Mouse (Mus musculus): ENCODE results near the gene Prph. TPM values are rescaled to one million over a fixed set of nuclear protein-coding genes. Genes with fewer than 3 reads are reported as not detected.
A peak's percentile ranks its signal among the peaks of the same experiment; 100 is the strongest.

Prph gene
- polyA plus RNA-seq, 1 experiment from 2014 or later, result 46.9 TPM

- no peaks in the 10 kb centered on the region for H3K9me3 ChIP-seq
- H3K36me3 ChIP-seq, result peaks cover 26% of the 10 kb centered on the region
- H3K4me2 ChIP-seq (replicated peaks), result no peak overlapping the region
- no peak overlapping the region for H3K9ac ChIP-seq
- H3K27ac ChIP-seq, result no peak overlapping the region
- no peak overlapping the region for H3K4me3 ChIP-seq (replicated peaks)
- 87% methylated on average over 16 of the region's 16 CpGs for WGBS
- H3K27me3 ChIP-seq (replicated peaks), result peaks cover 27% of the 10 kb centered on the region
- ATAC-seq, result no peak
- H3K4me1 ChIP-seq (replicated peaks), result peaks cover 22% of the 10 kb centered on the region
These were observed 27.9 kb downstream of the Prph start for GRCm38 (mm10) chr15:99082840-99083239.

DNA sequence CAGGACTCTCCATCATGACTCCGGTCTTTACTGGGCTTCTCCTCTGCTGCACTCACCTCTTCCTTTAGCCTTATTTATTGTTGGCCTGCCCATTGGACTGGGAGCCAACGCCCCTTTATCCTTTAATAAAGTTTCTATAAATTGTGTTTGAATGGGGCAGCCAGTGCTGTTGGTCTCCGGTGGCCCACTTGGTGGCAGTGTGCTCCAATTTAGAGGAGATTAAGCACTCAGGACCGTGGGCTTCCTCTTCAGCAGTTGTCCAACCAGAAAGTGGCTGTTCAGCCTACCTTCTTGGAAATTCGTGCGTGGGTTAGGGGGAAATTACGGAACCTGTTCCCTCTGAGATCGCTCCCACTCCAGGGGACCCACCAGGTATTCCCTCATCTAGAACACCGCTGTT lies 28.3 kb downstream of the Prph start:
- no peak overlapping the region for H3K4me3 ChIP-seq (replicated peaks)
- no peak overlapping the region for H3K4me2 ChIP-seq (replicated peaks)
- H3K9ac ChIP-seq, result no peak overlapping the region
- 67% methylated on average over 9 of the region's 9 CpGs for WGBS
- H3K27me3 ChIP-seq (replicated peaks), result peaks cover 31% of the 10 kb centered on the region
- peaks cover 26% of the 10 kb centered on the region for H3K4me1 ChIP-seq (replicated peaks)
- H3K36me3 ChIP-seq, result peaks cover 22% of the 10 kb centered on the region
- H3K9me3 ChIP-seq, result no peaks in the 10 kb centered on the region
- ATAC-seq, result peak; percentile 21; the same call in 1 of the 2 replicates
- H3K27ac ChIP-seq, result peak overlapping the region; percentile 74; the same call in 1 of the 2 replicates

GRCm38 (mm10) chr15:99083867-99084557 lies 29.0 kb downstream of the Prph start:
- ATAC-seq, result peak; percentile 83
- Histone ChIP-seq H3K9me3 (no peaks in the 10 kb centered on the region), H3K27me3 (replicated peaks) (peaks cover 39% of the 10 kb centered on the region), H3K4me3 (replicated peaks) (no peak overlapping the region), H3K4me1 (replicated peaks) (peaks cover 31% of the 10 kb centered on the region), H3K4me2 (replicated peaks) (peak overlapping the region; percentile 48), H3K9ac (peak overlapping the region; percentile 26; the same call in 1 of the 2 replicates), H3K36me3 (peaks cover 22% of the 10 kb centered on the region), H3K27ac (peak overlapping the region; percentile 74)
- 10% methylated on average over 11 of the region's 11 CpGs for WGBS

GRCm38 (mm10) chr15:99084618-99085017 lies 29.6 kb downstream of the Prph start:
- peaks cover 45% of the 10 kb centered on the region for H3K27me3 ChIP-seq (replicated peaks)
- peak overlapping the region; percentile 26; the same call in 1 of the 2 replicates for H3K9ac ChIP-seq
- H3K4me1 ChIP-seq (replicated peaks), result peaks cover 35% of the 10 kb centered on the region
- no peak for ATAC-seq
- no peaks in the 10 kb centered on the region for H3K9me3 ChIP-seq
- WGBS, result 16% methylated on average over 19 of the region's 19 CpGs
- 0 out of 2 replicates have a peak overlapping the region, but pooled peaks have one; percentile 15 for H3K27ac ChIP-seq
- H3K36me3 ChIP-seq, result peaks cover 22% of the 10 kb centered on the region
- H3K4me2 ChIP-seq (replicated peaks), result peak overlapping the region; percentile 48
- no peak overlapping the region for H3K4me3 ChIP-seq (replicated peaks)

DNA sequence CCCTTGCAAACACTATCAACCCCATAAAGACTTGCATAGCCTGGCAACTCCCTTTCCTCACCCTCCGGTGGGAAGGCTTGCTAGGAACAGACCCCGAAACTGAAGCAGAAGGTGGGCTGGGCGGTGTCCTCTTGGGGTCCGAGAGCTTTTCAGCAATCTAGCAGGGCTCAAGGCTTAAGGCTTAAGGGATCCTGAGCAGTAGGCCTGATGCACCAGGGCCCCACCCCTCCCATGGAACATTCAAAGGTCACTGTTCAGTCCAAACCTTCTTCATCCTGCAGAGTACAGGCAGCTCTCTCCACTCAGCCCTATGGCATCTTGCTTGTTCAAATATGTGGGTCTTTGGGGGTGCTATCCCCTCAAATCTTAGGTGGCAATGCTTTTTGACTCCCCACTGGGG lies 31.0 kb downstream of the Prph start:
- Histone ChIP-seq H3K9ac (no peak overlapping the region), H3K36me3 (peaks cover 17% of the 10 kb centered on the region), H3K27ac (no peak overlapping the region), H3K4me3 (replicated peaks) (no peak overlapping the region), H3K4me1 (replicated peaks) (peaks cover 35% of the 10 kb centered on the region), H3K27me3 (replicated peaks) (peaks cover 56% of the 10 kb centered on the region), H3K9me3 (no peaks in the 10 kb centered on the region), H3K4me2 (replicated peaks) (no peak overlapping the region)
- WGBS, result 79% methylated on average over 4 of the region's 4 CpGs
- ATAC-seq, result no peak

GRCm38 (mm10) chr15:99087253-99088075 lies 32.5 kb downstream of the Prph start, which contains the start of gene C1ql4:
Gene C1ql4 (minus strand): TSS chr15:99087817.
- ATAC-seq, result no peak
- peaks cover 69% of the 10 kb centered on the region for H3K27me3 ChIP-seq (replicated peaks)
- H3K27ac ChIP-seq, result no peak within 1 kb of the TSS
- H3K9ac ChIP-seq, result no peak within 1 kb of the TSS
- H3K4me3 ChIP-seq (replicated peaks), result peak within 1 kb of the TSS; percentile 26
- H3K4me2 ChIP-seq (replicated peaks), result peak within 1 kb of the TSS; percentile 61
- peaks cover 35% of the 10 kb centered on the region for H3K4me1 ChIP-seq (replicated peaks)
- H3K36me3 ChIP-seq, result peaks cover 7% of the 10 kb centered on the region
- H3K9me3 ChIP-seq, result no peaks in the 10 kb centered on the region
- WGBS, result 7% methylated on average over 60 of the region's 60 CpGs

GRCm38 (mm10) chr15:99088292-99088691 lies 33.3 kb downstream of the Prph start:
- no peaks in the 10 kb centered on the region for H3K9me3 ChIP-seq
- 0% methylated on average over 27 of the region's 27 CpGs for WGBS
- peak overlapping the region; percentile 26 for H3K4me3 ChIP-seq (replicated peaks)
- no peak overlapping the region for H3K27ac ChIP-seq
- H3K9ac ChIP-seq, result no peak overlapping the region
- H3K4me2 ChIP-seq (replicated peaks), result peak overlapping the region; percentile 61
- peaks cover 32% of the 10 kb centered on the region for H3K4me1 ChIP-seq (replicated peaks)
- H3K36me3 ChIP-seq, result no peaks in the 10 kb centered on the region
- peaks cover 78% of the 10 kb centered on the region for H3K27me3 ChIP-seq (replicated peaks)
- peak; percentile 48 for ATAC-seq

DNA sequence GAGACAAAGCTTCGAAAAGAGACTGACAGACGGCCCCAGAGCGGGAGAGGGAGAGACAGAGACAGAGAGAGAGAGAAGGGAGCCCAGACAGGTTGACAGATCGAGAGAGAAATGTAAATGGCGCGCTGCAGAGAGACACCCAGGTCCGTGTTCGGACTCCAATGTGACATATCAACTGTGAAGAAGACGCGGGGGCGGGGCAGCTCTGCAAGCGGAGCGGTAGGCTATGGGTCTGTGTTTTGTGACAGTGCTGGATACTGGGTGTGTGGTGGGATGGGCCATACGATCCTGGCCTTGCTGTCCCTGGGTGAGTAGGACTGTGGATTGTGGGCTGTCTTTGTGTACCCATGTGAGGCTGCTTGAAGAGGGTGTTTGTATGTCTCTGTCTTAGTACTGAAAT lies 34.1 kb downstream of the Prph start:
- peaks cover 32% of the 10 kb centered on the region for H3K4me1 ChIP-seq (replicated peaks)
- 0 out of 2 replicates have a peak overlapping the region, but pooled peaks have one; percentile 26 for H3K4me3 ChIP-seq (replicated peaks)
- no peak overlapping the region for H3K27ac ChIP-seq
- H3K4me2 ChIP-seq (replicated peaks), result peak overlapping the region; percentile 61
- no peak overlapping the region for H3K9ac ChIP-seq
- H3K9me3 ChIP-seq, result no peaks in the 10 kb centered on the region
- no peaks in the 10 kb centered on the region for H3K36me3 ChIP-seq
- 15% methylated on average over 14 of the region's 14 CpGs for WGBS
- H3K27me3 ChIP-seq (replicated peaks), result peaks cover 82% of the 10 kb centered on the region
- no peak for ATAC-seq

- 48% methylated on average over 8 of the region's 8 CpGs for WGBS
- no peaks in the 10 kb centered on the region for H3K9me3 ChIP-seq
- no peaks in the 10 kb centered on the region for H3K36me3 ChIP-seq
- peak within 1 kb of the TSS; percentile 33 for H3K9ac ChIP-seq
- no peak for ATAC-seq
- H3K4me1 ChIP-seq (replicated peaks), result peaks cover 44% of the 10 kb centered on the region
- peak within 1 kb of the TSS; percentile 36 for H3K4me3 ChIP-seq (replicated peaks)
- H3K27ac ChIP-seq, result no peak within 1 kb of the TSS
- H3K27me3 ChIP-seq (replicated peaks), result peaks cover 92% of the 10 kb centered on the region
- H3K4me2 ChIP-seq (replicated peaks), result peak within 1 kb of the TSS; percentile 82
These were observed 37.9 kb downstream of the Prph start, which contains the start of gene Dnajc22 for GRCm38 (mm10) chr15:99092870-99093269. Gene Dnajc22 (plus strand): TSS chr15:99093170.

- Histone ChIP-seq H3K36me3 (no peaks in the 10 kb centered on the region), H3K4me3 (replicated peaks) (peak overlapping the region; percentile 36), H3K4me1 (replicated peaks) (peaks cover 44% of the 10 kb centered on the region), H3K27me3 (replicated peaks) (peaks cover 92% of the 10 kb centered on the region), H3K4me2 (replicated peaks) (peak overlapping the region; percentile 82), H3K27ac (no peak overlapping the region), H3K9ac (peak overlapping the region; percentile 33), H3K9me3 (no peaks in the 10 kb centered on the region)
- ATAC-seq, result peak; percentile 54
- 2% methylated on average over 56 of the region's 56 CpGs for WGBS
These were observed 38.6 kb downstream of the Prph start for GRCm38 (mm10) chr15:99093291-99094258.

- Histone ChIP-seq H3K27ac (no peak overlapping the region), H3K4me3 (replicated peaks) (no peak overlapping the region), H3K9me3 (no peaks in the 10 kb centered on the region), H3K4me2 (replicated peaks) (peak overlapping the region; percentile 32), H3K9ac (no peak overlapping the region), H3K27me3 (replicated peaks) (peaks cover 89% of the 10 kb centered on the region), H3K4me1 (replicated peaks) (peaks cover 43% of the 10 kb centered on the region), H3K36me3 (no peaks in the 10 kb centered on the region)
- no peak for ATAC-seq
- 3% methylated on average over 27 of the region's 27 CpGs for WGBS
These were observed 39.8 kb downstream of the Prph start for GRCm38 (mm10) chr15:99094631-99095270.
